Mouse (Mus musculus) embryonic stem cell, embryonic (primary cell): ENCODE data around the gene Appbp2.

Source experiments
- CTCF ChIA-PET, 4 experiments: fragments of 300-600 bp in 2 of 4; fragments of 350-600 bp in 2 of 4; sonication (Branson Sonifier 250); formaldehyde crosslinking; loops; one replicate each; lab custom pipeline; 2022; ENCODE audit warnings: inconsistent platforms in 2 of 4; lab: Charles Lee
- POLR2A ChIA-PET, 4 experiments: fragments of 300-600 bp in 2 of 4; fragments of 350-600 bp in 2 of 4; sonication (Branson Sonifier 250); formaldehyde crosslinking; loops; one replicate each; lab custom pipeline; 2022; ENCODE audit warnings: antibody characterized with exemption in 4 of 4, inconsistent platforms in 1 of 4; lab: Charles Lee

The Appbp2 gene

DNA sequence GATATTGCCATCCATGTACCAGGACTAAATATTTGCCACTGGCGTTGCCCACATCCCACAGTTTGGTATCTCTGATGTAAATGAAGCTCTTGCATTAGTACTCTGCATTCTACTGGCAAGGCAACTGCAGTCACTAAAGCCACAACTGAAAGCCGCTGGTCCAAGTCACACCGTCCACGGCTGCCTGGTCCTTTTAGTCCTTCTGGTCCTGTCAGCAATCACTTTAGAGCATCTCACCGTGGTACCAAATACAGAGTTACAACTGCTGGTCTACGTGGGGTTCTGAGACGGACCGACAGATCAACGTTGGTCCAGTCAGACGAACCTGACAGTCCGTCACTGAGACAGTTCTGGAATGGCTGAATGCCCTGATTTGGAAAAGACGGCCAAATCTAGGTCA is 44.2 kb downstream of the Appbp2 start:
- CTCF ChIA-PET: interaction anchor here in 1 of 4 experiments (2.5 kb wide), 1 partner anchor 71 kb away, joined by 6 read pairs; no protein-coding TSS in a partner anchor
- POLR2A ChIA-PET: interaction anchor here in 1 of 4 experiments (1.6 kb wide), 1 partner anchor 44 kb away, joined by 6 read pairs; the partner anchor contains the start of gene Appbp2

DNA sequence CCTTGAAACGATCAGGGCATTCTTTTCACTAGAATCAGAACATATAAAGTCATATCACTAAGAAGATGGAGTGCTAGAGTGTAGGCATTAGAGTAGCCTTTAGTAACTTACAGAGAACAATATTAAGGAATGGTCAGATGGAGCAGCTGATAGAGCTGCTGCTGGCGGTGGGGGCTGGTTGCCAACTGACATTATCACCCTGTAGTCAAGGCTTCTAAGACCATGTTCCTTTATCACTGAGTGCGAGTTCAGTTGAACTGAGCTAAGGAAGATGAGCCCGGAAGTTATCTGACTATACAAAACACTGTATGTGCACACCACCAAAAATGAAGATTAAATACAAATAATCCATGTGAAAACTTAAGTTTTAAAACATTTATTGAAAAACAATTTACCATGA is 45.8 kb downstream of the Appbp2 start:
- ChIA-PET CTCF (interaction anchor here (0.5 to 2.5 kb wide), 4 partner anchors 19 to 72 kb away, joined by 3 to 6 read pairs (median 4); partner anchors contain the start of gene 1700125H20Rik (in 1 of the 4)), POLR2A (interaction anchor here in 3 of 4 experiments (0.5 to 1.6 kb wide), 7 partner anchors 9 to 111 kb away, joined by 3 to 6 read pairs (median 4); partner anchors contain the start of gene Appbp2 (in 1 of the 3))

DNA sequence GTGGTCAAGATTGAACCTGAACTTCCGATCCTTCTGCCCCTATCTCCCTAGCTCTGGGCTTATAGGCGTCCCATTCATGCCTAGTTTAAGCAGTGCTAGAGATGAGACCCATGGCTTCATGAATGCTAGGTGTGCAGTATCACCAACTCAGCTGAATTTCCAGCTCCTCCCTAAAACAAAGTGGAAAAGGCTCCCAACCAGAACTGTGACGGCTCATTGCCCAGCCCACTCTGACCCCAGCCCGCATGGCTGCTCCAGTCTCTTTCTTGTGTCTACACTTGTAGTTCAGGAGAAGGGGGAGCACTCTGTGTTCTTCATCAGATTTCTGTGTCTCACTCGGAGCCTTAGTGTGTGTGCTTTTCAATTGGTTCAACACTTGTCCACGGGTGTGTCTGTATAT is 50.1 kb downstream of the Appbp2 start:
- CTCF ChIA-PET: interaction anchor here (0.5 to 4.8 kb wide), 53 partner anchors 9 to 658 kb away, joined by 3 to 110 read pairs (median 5); partner anchors contain the start of genes 1700125H20Rik (in 3 of the 4), Znhit3 (in 2 of the 4), Bcas3 (in 1 of the 4) and Mrm1 (in 1 of the 4)
- POLR2A ChIA-PET: interaction anchor here in 3 of 4 experiments (0.5 to 3.4 kb wide), 27 partner anchors 10 to 1276 kb away, joined by 3 to 26 read pairs (median 4); partner anchors contain the start of genes Appbp2 (in 3 of the 3), Bcas3 (in 3 of the 3), 1700125H20Rik (in 2 of the 3) and Ppm1d (in 1 of the 3)

DNA sequence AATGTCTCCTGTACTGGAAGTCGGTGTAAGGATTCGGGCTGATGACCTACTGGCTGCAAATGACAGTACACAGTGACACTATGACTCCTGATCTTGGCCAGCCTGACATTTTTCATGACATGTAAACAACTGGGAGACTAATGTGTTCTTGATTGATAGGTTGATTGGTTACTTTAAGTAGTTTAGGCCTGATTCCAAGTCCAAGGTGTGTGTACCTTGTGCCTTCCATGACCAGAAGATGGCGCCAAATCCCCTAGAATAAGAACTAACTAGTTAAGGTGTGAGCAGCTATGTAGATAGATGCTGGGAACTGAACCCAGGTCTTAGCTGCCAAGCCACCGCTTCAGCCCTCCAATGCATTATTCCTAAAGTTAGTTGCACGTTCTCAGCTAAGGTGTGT is 50.8 kb downstream of the Appbp2 start:
- CTCF ChIA-PET: interaction anchor here (0.6 to 4.8 kb wide), 53 partner anchors 9 to 659 kb away, joined by 3 to 110 read pairs (median 5); partner anchors contain the start of genes 1700125H20Rik (in 3 of the 4), Znhit3 (in 2 of the 4), Appbp2 (in 1 of the 4) and Bcas3 (in 1 of the 4)
- POLR2A ChIA-PET: interaction anchor here (0.6 to 3.4 kb wide), 30 partner anchors 10 to 269 kb away, joined by 3 to 26 read pairs (median 4); partner anchors contain the start of genes Appbp2 (in 3 of the 4), Bcas3 (in 3 of the 4), 1700125H20Rik (in 2 of the 4) and Ppm1d (in 1 of the 4)

DNA sequence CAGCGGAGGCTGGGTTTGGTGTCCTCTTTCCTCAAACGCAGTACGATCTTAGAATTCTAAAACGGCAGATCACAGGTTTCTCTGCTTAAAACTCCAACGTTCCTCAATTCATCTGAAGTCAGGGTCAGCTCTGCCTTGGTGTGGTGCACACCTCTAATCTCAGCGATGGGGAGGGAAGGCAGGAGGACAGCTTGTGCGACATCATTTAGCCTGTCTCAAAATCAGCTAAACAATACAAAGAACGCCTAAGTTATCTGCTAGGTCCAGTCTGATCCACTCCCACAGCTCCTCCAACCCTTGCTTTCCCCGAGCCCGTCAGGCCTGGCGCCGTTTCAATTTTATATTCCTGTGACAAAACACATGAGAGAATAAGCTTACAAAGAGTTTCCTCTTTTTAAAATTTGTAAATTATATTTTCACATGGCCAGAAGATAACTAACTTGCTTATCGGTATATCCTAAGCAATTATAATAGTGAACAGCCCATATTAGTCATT is 51.6 kb downstream of the Appbp2 start:
- POLR2A ChIA-PET: interaction anchor here (0.6 to 3.4 kb wide), 54 partner anchors 8 to 1842 kb away, joined by 3 to 26 read pairs (median 4); partner anchors contain the start of genes 1700125H20Rik (in 3 of the 4), Appbp2 (in 3 of the 4), Bcas3 (in 2 of the 4) and Ppm1d (in 2 of the 4)
- CTCF ChIA-PET: interaction anchor here (0.6 to 4.8 kb wide), 52 partner anchors 9 to 660 kb away, joined by 3 to 110 read pairs (median 6); partner anchors contain the start of genes 1700125H20Rik (in 4 of the 4), Bcas3 (in 2 of the 4), Mrm1 (in 1 of the 4) and Ppm1d (in 1 of the 4)

DNA sequence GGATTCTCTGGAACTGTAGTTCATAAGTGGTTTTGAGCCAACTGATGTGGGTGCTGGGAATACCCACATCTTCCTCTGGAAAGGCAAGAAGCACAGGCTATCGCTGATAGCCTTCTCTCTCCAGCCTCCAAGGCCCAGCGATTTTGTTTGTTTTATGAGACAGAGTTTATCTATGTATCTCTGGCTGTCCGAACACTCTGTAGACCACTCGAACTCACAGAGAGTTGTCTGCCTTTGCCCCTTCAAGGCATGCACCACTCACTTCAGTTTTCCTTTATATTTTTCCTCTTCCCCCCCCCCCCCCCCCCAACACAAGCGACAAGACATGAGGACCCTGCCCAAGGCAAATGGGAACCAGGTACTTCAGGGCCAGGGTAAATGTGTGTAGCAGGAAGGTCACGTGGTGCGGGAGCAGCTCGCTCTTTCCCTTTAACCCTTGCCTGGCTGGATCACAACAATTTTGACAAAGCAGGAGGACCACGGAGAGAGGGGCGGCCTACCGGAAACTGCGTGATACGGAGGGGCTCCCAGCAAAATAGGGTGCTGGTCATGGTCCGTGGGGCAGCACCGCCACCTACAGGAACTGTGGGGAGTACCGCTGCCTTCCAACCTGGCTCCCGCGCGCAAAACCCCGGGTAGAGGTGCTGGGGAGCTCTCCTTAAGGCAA is 52.2 kb downstream of the Appbp2 start:
- ChIA-PET CTCF (interaction anchor here (0.6 to 4.8 kb wide), 51 partner anchors 8 to 660 kb away, joined by 3 to 110 read pairs (median 6); partner anchors contain the start of genes 1700125H20Rik (in 4 of the 4), Bcas3 (in 2 of the 4), Mrm1 (in 1 of the 4) and Ppm1d (in 1 of the 4)), POLR2A (interaction anchor here (0.6 to 3.4 kb wide), 55 partner anchors 8 to 1842 kb away, joined by 3 to 26 read pairs (median 4); partner anchors contain the start of genes 1700125H20Rik (in 3 of the 4), Appbp2 (in 3 of the 4), Bcas3 (in 2 of the 4) and Ppm1d (in 2 of the 4))

DNA sequence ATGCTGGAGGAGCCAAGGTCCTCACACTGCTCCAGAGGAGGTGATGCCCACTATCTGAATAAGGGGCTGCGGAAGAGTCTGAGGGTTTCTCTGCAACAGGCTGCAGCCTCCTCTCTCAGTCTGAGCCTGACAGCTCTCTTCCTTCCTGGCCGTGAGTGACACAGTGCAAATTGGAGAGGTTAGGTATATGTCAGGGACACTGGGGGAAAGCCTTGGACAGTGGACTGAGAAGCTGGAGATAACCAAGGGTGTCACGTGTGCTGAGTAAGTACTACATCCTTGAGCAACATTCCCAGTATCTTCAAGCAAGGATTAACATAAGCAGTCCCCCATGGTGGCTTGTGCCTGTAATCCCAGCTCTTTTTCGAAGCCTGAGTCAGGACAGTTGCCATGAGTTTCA is 56.5 kb downstream of the Appbp2 start:
- ChIA-PET CTCF (interaction anchor here in 1 of 4 experiments (0.5 kb wide), 1 partner anchor 58 kb away, joined by 3 read pairs; no protein-coding TSS in a partner anchor), POLR2A (no interaction called here)

DNA sequence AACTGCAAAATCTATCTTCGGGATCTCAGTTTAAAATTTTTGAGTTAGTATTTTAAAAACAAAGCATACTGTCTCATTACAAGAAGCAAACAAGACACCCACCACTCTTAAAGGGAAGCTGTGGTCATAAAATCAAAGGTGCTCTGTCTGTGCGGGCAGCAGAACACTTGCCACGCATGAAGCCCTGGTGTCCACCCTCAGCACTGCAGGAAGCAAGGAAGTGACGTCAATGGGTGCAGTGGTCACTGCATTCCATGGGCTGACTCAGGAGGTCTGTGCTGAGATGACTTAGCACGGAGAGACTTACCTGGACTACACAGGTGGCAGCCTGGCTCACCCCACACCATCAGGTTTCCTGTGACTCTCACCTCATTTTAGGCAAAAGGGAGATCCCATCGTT is 57.2 kb downstream of the Appbp2 start:
- CTCF ChIA-PET: interaction anchor here in 2 of 4 experiments (0.5 to 0.6 kb wide), 2 partner anchors 59 to 204 kb away, joined by 3 read pairs; no protein-coding TSS in a partner anchor
- POLR2A ChIA-PET: interaction anchor here in 1 of 4 experiments (0.7 kb wide), 1 partner anchor 716 kb away, joined by 3 read pairs; no protein-coding TSS in a partner anchor

DNA sequence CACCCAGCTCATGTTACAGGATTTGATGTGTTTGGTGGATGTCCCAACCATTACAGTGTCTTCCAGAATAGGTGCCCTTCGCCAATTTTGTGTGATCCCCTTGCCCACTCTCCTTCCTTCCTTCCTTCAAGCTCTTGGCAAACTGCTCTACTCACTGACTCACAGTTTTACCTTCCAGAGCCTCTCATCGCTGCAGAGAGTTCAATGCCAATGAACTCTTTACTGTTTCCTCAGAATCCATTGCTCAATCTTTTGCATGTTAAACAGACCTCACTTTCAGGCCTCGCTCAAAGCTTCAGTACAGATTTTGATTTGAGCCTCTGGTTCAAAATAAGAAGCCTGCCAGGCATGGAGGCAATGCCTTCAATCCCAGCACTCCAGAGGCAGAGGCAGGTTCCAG is 59.0 kb downstream of the Appbp2 start:
- CTCF ChIA-PET: interaction anchor here in 2 of 4 experiments (0.9 to 2.2 kb wide), 2 partner anchors 8 to 85 kb away, joined by 5 to 6 read pairs; no protein-coding TSS in a partner anchor
- POLR2A ChIA-PET: no interaction called here

DNA sequence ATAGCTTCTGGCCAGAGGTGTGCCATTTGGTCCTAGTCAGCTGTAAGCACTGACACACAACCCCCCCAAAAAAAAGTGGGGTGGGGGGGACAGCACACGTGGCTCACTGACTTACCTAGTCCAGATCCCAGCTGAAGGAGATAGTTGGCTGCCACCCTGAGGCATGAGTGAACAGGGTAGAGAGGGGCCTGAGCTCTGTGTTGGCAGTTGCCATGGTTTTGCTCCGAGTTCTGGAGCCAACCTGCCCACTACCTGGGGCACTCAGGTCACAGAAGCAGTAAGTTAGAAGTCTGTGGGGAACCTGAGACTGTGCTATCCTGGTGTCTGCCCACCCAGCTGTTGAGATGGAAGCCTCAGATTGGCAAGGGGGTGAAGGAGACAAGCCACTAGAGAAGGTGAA is 64.1 kb downstream of the Appbp2 start:
- ChIA-PET POLR2A (interaction anchor here (0.6 to 3.0 kb wide), 14 partner anchors 10 to 353 kb away, joined by 3 to 15 read pairs (median 4); partner anchors contain the start of gene Appbp2 (in 2 of the 4)), CTCF (interaction anchor here (0.6 to 3.2 kb wide), 24 partner anchors 9 to 391 kb away, joined by 3 to 47 read pairs (median 6); partner anchors contain the start of gene Ggnbp2 (in 1 of the 4))

DNA sequence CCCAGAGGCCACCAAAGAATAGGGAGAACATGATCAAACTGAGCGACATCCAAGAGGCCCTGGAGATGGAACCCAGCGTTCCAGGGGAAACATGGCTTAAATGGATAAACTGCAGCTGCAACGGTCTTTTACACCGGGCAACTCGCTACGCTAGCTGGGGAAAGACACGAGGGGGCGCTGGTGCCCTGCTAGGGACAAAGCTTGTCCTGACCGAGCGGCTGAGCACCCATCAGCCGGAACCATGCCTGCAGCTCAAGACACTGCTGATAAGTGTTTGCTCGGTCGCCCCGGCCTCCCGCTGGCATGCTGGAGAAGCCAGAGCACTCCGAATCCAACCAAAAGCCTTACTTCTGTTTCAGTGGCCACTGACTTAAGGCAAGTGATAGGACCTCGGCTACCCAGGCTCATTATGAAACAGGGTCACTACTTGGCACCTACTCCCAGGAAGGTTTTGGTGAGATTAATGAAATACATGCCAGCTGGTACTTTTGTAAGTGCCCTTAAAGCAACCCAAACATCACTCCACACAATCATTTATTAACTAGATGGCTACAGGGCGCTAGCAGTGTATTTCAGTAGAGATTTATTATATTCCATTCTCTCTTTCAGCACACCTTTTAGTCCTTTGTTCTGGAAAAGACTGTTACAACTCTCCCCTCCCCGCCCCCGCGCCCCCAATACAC is 64.7 kb downstream of the Appbp2 start, which contains the start of gene 1700125H20Rik:
Gene 1700125H20Rik (plus strand): TSS at position 347 of the 683 bp plus-strand sequence.
- POLR2A ChIA-PET: interaction anchor here (0.6 to 3.0 kb wide), 25 partner anchors 10 to 353 kb away, joined by 3 to 15 read pairs (median 4); partner anchors contain the start of genes Appbp2 (in 2 of the 4), Usp32 (in 2 of the 4) and Ppm1d (in 1 of the 4)
- CTCF ChIA-PET: interaction anchor here (0.5 to 3.2 kb wide), 55 partner anchors 9 to 1612 kb away, joined by 3 to 47 read pairs (median 4); partner anchors contain the start of gene Znhit3 (in 1 of the 4)

DNA sequence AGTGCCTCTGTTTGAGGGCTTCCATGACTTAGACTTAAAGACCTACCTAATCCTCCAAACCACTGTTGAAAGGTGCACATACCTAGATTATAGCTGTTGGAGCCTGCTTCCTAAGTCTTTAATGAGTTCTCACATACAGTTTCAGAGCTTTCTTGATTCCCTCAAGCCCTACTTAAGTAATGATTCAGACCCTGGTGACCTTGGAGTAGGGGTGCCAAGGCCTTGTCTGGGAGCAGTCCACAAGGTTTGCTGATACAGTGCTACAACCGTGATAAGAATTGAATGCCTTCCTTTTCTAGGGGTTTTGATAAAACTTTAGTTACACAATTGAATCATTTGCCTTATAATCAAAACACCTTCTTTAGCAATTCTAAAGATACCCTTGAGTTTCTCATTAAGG is 67.4 kb downstream of the Appbp2 start:
- ChIA-PET POLR2A (interaction anchor here in 1 of 4 experiments (1.4 kb wide), 1 partner anchor 27 kb away, joined by 3 read pairs; no protein-coding TSS in a partner anchor), CTCF (interaction anchor here in 3 of 4 experiments (0.5 to 3.5 kb wide), 3 partner anchors 16 to 104 kb away, joined by 3 to 14 read pairs (median 3); no protein-coding TSS in a partner anchor)

DNA sequence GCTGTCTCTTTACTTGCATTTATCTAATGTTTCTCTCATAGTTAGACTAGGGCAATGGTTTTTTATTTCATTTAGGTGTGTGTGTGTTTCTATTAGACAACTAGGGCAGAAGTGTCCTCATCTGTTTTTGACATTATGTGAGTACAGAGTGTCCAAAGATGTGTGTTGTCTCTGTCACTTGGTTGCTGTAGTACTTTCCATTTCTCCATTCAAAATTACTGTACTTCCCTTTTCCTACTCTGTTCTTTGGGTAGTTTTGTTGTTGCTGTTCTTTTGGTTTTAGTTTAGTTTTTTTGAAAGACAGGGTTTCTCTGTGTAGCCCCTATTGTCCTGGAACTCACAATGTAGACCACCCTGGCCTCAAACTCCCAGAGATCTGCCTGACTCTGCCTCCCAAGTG is 70.6 kb downstream of the Appbp2 start:
- CTCF ChIA-PET: no interaction called here
- POLR2A ChIA-PET: no interaction called here

DNA sequence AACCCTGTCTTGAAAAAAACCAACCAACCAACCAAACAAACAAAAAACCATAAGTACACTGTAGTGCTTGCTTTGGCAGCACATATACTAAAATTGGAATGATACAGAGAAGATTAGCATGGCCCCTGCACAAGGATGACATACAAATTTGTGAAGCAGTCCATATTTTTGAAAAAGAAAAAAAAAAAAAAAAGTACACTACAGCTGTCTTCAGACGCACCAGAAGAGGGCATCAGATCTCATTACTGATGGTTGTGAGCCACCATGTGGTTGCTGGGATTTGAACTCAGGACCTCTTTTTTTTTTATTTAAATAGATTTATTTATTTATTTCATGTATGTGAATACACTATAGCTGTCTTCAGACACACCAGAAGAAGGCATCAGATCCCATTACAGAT is 71.9 kb downstream of the Appbp2 start:
- CTCF ChIA-PET: interaction anchor here in 3 of 4 experiments (0.6 kb wide), 4 partner anchors 169 to 1330 kb away, joined by 3 to 8 read pairs (median 3); no protein-coding TSS in a partner anchor

DNA sequence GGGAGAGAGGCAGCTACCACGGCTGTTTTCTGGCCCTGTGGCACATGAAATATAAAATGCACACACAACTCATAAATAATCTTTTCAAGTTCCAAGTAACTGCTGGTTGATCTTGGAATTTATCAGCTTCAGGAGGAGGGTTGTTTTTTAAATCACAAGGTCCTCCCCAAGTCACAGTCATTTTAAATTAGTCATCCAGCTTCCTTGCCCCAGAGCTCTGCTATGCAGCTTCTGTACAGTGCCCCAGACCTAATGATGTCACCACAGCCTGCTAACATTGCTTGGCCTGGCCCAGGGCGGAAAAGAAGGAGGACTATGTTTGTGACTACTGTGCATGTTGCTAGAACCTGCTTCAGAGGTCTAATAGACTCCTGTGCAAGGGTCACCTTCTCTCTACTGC is 77.6 kb downstream of the Appbp2 start:
- ChIA-PET CTCF (no interaction called here), POLR2A (interaction anchor here in 1 of 4 experiments (0.8 to 1.9 kb wide), 2 partner anchors 9 to 17 kb away, joined by 3 to 10 read pairs; partner anchors contain the start of gene Usp32)

More for the DNA sequence above, 71.9 kb downstream of the Appbp2 start:
- POLR2A ChIA-PET: interaction anchor here in 1 of 4 experiments (0.7 kb wide), 1 partner anchor 148 kb away, joined by 4 read pairs; the partner anchor contains the start of gene Ppm1d

DNA sequence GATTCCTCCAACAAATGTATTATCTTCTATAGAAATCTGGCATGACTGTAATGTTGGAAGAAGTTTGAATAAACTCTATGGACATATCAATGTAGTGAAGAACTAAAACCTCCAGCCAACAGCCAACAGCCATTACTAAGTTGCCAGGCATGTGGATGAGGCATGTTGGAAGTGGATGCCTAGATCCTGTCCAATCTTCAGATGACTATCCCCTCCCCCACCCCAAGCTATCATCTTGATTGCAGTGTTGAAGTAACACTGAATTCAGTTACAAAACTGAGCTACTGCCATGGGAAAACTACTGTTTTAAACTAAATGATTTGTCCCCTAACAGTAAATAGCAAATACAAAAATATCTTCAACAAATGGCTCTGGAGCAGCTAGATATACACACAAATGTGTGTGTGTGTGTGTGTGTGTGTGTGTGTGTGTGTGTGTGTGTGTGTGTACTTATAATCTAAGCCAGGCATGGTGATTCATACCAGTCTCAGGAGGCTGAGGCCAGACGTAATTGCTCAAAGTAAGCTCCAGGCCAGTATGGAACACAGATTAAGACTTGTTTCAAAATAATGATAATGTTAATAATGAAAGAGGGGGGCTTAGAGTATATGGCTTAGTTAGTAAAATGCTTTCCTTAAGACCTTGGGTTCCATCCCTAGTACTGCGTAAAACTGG is 82.5 kb downstream of the Appbp2 start:
- ChIA-PET CTCF (interaction anchor here in 2 of 4 experiments (0.7 kb wide), 2 partner anchors 18 to 1881 kb away, joined by 3 to 6 read pairs; partner anchors contain the start of gene 1700125H20Rik (in 1 of the 2)), POLR2A (interaction anchor here in 3 of 4 experiments (0.7 to 1.0 kb wide), 3 partner anchors 82 to 1206 kb away, joined by 3 to 4 read pairs (median 3); no protein-coding TSS in a partner anchor)
